Mouse (Mus musculus) neural tube, embryonic 10.5 days (tissue): ENCODE measurements around the gene Cacna2d2.

Experiments
- DNase-seq: peaks from one replicate; pipeline ENCODE4 v3.0.0-alpha.2; 2017; ENCODE audit warnings: low spot score; ENCODE audit errors: extremely low spot score

Cacna2d2 gene

GRCm38 (mm10) chr9:107494238-107494637 lies 94.8 kb downstream of the Cacna2d2 start:
- no peak for DNase-seq

DNA sequence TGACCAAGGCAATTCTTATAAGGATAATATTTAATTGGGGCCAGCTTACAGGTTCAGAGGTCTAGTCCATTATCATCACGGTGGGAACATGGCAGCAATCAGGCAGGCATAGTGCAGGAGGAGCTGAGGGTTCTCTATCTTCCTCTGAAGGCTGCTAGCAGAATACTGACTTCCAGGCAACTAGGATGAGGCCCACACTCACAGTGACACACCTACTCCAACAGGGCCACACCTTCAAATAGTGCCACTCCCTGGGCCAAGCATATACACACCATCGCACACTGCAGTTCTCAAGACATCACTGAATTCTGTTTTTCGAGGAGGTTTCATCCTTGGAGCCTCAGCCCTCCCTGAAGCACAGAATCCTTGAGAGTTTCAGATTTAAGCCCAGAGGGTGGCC lies 96.9 kb downstream of the Cacna2d2 start:
- DNase-seq, result no peak

- DNase-seq, result no peak
Observed at GRCm38 (mm10) chr9:107500708-107501286, 101.4 kb downstream of the Cacna2d2 start.

- no peak for DNase-seq
Observed at GRCm38 (mm10) chr9:107502131-107502846, 102.9 kb downstream of the Cacna2d2 start.

- DNase-seq, result no peak
Observed at GRCm38 (mm10) chr9:107504662-107505537, 105.5 kb downstream of the Cacna2d2 start.

GRCm38 (mm10) chr9:107508266-107508665 lies 108.9 kb downstream of the Cacna2d2 start:
- no peak for DNase-seq

- no peak for DNase-seq
Observed at GRCm38 (mm10) chr9:107510384-107511100, 111.1 kb downstream of the Cacna2d2 start.

GRCm38 (mm10) chr9:107511436-107511835 lies 112.0 kb downstream of the Cacna2d2 start:
- DNase-seq, result no peak

DNA sequence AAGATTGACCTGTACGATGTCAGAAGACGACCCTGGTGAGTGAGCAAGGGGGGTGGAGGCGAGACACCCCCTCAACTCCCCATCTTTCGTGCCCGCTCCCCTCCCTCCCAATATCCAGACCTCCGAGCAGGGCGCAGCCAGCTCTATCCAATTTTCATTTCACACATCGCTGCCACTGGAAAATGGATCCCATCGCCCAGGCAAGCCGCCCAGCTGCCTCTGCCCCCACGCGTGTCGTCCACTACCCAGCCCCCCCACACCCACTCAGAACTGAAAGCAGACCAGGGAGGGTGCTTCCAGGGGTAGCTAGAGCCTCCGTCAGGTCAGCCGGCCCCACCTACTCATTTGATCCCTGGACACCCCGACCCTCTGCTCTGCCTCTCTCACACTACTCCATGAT lies 112.9 kb downstream of the Cacna2d2 start:
- DNase-seq, result no peak

DNA sequence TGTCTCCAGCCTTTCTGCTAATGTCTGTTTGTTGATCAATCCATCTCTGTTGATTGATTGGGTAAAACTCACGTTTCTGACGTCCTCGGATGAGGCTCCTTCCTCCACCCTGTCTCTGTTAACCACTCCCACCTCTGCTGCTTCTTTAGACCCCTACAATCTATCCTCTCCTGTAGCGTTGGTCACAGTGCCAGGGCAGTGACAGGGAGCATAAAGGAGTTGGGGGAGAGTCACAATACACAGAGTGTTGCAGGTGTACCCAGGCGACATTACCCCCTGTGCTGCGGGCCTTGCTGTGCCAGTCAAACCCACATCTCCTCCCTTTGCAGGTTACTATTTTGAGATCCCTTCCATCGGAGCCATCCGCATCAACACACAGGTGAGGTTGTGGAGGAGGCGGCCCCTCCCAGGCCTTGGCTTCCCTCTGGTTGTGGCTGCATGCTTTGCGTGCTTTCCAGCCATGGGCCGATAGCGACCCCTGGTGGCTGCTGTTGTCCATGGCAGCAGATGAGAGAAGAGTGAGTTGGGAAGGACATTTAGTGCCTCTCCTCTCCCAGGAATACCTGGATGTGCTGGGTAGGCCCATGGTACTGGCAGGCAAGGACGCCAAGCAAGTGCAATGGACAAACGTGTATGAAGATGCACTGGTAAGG lies 115.0 kb downstream of the Cacna2d2 start:
- DNase-seq, result peak; percentile 93

DNA sequence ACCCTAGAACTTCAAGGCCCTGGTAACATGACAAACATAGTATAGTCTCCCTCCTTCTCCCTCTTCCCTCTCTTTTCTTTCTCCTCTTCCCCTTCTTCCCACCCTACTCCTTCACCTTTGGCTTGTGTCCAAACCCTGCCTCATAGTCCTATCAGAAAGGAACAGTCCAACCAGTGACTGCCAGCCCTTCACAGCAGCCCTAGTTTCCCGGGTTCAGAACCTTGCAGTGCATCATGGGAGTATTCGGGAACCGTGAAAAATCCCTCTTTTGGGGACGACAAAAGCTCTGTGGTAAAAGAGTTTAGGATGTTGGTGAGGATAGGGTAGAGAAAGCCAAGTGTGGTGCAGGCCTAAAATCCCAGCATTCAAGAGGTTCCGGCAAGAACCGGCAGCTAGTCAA lies 120.9 kb downstream of the Cacna2d2 start:
- DNase-seq, result no peak

DNA sequence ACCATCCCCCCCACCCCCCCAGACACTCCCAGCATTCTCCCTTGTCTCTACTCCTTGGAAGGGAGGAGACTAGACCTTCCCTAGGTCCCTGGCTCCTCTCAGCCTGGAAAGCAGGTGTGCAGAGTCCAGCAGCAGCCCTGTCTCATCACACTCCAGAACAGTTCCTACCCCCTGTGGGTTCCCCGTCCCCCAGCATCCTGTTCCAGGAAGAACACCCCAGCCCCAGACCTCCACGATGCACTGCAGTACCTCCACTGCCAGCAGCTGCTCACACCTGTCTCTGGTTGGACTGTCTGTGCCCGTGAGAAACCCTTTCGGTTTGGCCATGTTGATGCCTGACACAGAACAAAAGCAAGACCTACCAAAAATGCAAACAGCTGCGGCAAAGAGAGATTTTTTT lies 121.8 kb downstream of the Cacna2d2 start:
- DNase-seq, result no peak

DNA sequence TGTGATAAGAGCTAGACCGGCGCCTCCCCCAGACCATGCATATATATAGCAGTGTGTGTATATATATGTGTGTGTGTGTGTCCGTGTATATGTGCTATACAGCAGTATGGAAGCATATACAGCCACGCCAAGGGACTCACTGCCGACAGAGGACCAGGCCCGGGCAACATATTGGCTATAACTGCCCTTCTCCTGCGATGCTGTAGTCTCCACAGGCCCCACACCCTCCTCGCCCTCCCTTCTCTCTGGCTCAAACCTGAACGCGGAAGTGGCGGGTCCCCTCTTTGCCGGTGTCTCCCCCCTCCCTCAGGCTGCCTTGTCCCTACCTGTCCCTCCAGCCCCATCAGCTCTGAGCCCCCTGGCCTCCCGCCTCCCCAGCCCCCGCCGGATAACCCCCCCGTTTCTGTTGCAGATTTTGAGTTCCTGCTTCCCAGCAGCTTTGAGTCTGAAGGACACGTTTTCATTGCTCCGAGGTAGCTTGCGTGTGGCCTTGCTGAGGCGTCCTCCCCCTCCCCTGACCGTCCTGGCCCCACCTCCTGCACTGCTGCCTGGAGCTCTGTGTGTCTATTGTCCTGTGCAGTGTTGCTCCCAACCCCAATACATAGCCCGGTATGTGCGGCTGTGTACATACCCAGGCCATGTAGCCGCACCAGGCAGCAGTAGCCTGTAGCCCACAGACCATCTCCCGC lies 122.4 kb downstream of the Cacna2d2 start:
- DNase-seq, result no peak

DNA sequence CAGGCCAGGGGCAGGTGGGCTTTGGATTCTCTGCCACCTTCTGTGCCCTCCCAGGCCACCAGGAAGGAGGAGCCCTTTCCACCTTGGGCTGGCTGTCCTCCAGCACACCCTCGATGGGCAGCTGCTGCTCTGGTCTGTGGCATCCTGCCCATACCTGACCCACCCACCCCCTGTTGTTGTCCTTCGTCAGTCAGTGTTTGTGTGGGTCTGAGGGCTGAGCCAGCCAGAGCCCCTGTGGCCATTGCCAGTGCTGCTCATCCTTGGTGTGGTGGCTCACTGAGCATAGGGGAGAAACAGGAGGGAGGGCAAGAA lies 122.9 kb downstream of the Cacna2d2 start:
- no peak for DNase-seq

DNA sequence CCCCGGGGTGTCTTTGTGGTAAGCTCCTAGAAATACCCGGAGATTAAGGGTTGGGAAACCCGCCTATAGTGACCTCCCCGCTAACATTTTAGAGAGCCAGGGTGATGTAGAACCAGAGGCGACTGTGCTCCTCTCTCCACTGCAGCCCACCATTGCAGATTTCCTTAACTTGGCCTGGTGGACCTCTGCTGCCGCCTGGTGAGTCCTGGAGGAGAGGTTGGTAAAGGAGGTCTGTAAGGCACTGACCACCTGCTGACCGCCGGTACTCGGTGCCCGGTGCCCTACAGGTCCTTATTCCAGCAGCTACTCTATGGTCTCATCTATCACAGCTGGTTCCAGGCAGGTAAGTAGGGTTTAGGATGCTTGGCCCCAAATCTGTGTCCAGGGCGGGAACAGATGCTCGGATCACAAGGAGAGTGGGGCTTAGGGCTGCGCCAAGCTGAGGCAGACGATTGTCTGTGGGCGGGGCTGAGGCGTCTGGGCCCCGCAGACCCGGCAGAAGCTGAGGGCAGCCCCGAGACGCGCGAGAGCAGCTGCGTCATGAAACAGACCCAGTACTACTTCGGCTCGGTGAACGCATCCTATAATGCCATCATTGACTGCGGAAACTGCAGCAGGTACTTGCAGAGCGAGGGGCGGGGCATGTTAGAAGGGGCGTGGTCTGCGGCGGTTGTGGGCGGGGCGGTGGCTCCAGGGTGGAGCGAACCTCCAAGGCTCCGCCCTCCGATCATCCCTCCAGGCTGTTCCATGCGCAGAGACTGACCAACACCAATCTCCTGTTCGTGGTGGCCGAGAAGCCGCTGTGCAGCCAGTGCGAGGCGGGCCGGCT lies 127.0 kb downstream of the Cacna2d2 start:
- DNase-seq, result peak; percentile 86

DNA sequence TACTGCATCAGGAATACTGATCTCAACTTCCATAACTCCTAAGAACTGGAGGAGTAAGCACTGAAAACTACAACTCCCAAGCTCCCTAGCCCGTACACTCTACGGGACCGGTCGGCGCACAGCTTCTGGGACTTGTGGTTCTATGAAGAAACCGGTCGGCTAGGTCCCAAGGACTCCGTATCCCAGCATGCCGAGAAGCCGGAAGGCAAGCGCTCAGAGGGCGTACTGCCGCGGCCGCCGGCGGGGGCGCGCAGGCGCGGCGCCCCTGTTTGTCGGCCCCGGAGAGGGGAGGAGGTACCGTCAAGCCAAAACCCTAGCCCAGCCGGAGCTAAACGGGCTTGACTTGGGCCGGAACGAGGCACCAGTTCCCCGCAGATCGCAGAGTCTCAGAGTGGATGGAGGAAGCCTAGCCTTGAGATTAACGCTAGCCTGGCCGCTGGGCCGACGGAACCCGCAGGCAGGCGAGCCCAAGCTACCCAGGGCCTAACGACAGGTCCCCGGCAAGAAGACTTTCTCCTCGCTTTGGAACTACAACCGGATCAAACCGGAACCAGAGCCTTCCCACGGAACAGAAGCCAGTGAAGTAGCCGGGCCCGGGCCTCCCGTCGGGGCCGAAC lies 134.5 kb downstream of the Cacna2d2 start, which contains the start of gene Tmem115:
Gene Tmem115 (plus strand): TSS at position 155 of the 617 bp plus-strand sequence.
- peak; percentile 88 for DNase-seq

DNA sequence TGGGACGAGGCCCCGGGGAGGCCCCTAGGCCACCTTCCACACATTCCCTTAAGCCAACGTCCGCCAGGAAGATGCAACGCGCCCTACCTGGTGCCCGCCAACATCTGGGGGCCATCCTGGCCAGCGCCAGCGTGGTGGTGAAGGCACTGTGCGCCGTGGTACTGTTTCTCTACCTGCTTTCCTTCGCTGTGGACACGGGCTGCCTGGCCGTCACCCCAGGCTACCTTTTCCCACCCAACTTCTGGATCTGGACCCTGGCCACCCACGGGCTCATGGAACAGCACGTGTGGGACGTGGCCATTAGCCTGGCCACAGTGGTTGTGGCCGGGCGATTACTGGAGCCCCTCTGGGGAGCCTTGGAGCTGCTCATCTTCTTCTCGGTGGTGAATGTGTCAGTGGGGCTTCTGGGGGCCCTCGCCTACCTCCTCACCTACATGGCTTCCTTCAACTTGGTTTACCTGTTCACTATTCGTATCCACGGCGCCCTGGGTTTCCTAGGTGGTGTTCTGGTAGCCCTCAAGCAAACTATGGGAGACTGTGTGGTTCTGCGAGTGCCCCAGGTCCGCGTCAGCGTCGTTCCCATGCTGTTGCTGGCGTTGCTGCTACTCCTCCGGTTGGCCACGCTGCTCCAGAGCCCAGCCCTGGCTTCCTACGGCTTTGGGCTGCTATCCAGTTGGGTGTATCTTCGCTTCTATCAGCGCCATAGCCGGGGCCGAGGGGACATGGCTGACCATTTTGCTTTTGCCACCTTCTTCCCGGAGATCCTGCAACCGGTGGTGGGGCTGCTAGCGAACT lies 135.2 kb downstream of the Cacna2d2 start:
- DNase-seq, result peak; percentile 48

GRCm38 (mm10) chr9:107538231-107538630 lies 138.8 kb downstream of the Cacna2d2 start:
- no peak for DNase-seq
